Mouse (Mus musculus) heart, adult 2 months (tissue): ENCODE data around the gene Zdhhc8.

ENCODE experiments used
- CTCF ChIP-seq: fragments of 200-600 bp; IDR thresholded peaks from 2 replicates; pipeline ENCODE4 v1.8.1; 2022; ENCODE audit warnings: antibody characterized with exemption, mild to moderate bottlenecking, moderate library complexity
- EP300 ChIP-seq: fragments of 200-500 bp; IDR thresholded peaks from 2 replicates; pipeline ENCODE4 v1.6.1; 2011; ENCODE audit warnings: low read depth, low read length, control low read depth; ENCODE audit not compliant: insufficient read depth
- POLR2A ChIP-seq: fragments of 200-500 bp; IDR thresholded peaks from 2 replicates; pipeline ENCODE4 v1.6.1; 2011; ENCODE audit warnings: mild to moderate bottlenecking, low read depth, low read length, control low read depth; ENCODE audit not compliant: insufficient read depth

GRCm38 (mm10) chr16:18227187-18227586 lies 7.7 kb downstream of the Zdhhc8 start:
- TF ChIP-seq POLR2A (no peak), CTCF (no peak), EP300 (no peak)
